Mouse (Mus musculus): ENCODE measurements around the gene Mroh2a.

DNA sequence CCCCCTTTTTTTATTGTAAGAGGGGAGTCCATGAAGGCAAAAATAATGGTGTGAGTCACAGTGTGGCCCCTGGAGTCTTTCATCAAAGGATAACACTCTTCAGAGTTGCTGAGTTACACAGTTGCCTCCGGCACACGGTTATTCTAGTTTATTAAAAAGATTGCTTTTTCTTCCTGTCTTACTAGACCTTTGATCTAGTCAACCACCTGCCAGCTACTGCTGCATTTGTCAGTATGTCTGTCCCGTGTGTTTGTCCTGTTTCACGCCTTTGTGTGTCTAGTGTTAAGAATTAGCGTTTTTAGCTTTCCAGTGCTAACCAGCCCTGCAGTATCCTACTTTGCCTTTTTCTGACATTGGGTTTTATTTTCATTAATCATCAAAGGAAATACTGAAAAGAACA lies 58.9 kb downstream of the Mroh2a start:
- TF ChIP-seq CTCF (IDR thresholded peaks at IDR 0.05; ENCODE audit: borderline replicate concordance, extremely low read depth, insufficient read depth, insufficient read length) (no peak), POLR2A (IDR thresholded peaks at IDR 0.05; ENCODE audit: borderline replicate concordance, extremely low read depth, insufficient read depth, insufficient read length, poor library complexity, severe bottlenecking) (no peak)

Measured in brain, embryonic 14.5 days (tissue).